ENCODE assay signal across 17 mouse cellular contexts in the genomic region with DNA sequence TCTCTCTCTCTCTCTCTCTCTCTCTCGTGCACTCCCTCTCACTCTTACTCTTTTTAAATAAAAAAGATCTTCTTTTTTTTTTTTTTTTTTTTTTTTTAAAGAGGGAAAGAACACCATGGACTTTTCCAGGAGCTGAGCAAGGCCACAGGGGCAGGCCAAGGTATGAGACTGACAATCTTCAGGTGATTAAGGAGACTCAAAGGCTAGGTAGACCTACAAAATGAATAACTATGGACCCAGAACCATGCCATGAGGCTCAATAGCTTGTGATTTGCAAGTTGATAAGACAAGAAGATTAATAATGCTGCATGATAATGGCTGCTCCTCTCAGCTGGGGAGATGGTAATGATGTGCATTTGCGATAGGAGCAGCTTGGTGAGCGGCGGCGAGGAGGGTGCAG.
"Had no signal": no experiment of that assay in that cellular context is flagged by ENCODE, and none has a peak within 500 bp of the region (broad histone marks: within the 10 kb centered on the region; RNA-seq: fewer than 3 reads in every experiment).

No protein-coding gene starts in this region.

- H3K4me1 ChIP-seq: liver, embryonic 13.5 days; stomach, embryonic 15.5 days had no signal

- ATAC-seq: intestine, postnatal 0 days had no signal

- H3K4me3 ChIP-seq: left cerebral cortex, adult 2 months; liver, embryonic 13.5 days; myocyte; stomach, embryonic 15.5 days had no signal

- DNase-seq: kidney, adult 2 months; kidney, postnatal 10 days; kidney, postnatal 36 days; layer of hippocampus, postnatal 36 days; liver, embryonic 13.5 days; lung, adult 2 months; lung, postnatal 14 days; lung, postnatal 4 days; right cerebral cortex, adult 18-20 months; right cerebral cortex, postnatal 14 days; right cerebral cortex, postnatal 4 days; spleen, adult 18-20 months; thymus, postnatal 25 days had no signal

- H3K4me2 ChIP-seq: liver, embryonic 13.5 days; stomach, embryonic 15.5 days had no signal

- H3K9me3 ChIP-seq: liver, embryonic 13.5 days; stomach, embryonic 15.5 days had no signal

- H3K9ac ChIP-seq: liver, embryonic 13.5 days; stomach, embryonic 15.5 days had no signal

- H3K36me3 ChIP-seq: liver, embryonic 13.5 days; stomach, embryonic 15.5 days had no signal

- H3K27me3 ChIP-seq: liver, embryonic 13.5 days; stomach, embryonic 15.5 days had no signal

- H3K27ac ChIP-seq: left cerebral cortex, adult 2 months; liver, embryonic 13.5 days; stomach, embryonic 15.5 days had no signal
